Mouse (Mus musculus): ENCODE data around the gene Gm10382. TPM values are rescaled to one million over a fixed set of nuclear protein-coding genes. Genes with fewer than 3 reads are reported as not detected.
"Not testable (repeated sequence)": the region's sequence is repeated elsewhere in the genome, so short reads cannot be mapped to it uniquely, and the experiment has no call there.

The Gm10382 gene
- polyA plus RNA-seq, 1 experiment: 0.15 TPM

- no peak overlapping the region for H3K27ac ChIP-seq (ENCODE audit: insufficient read depth, low read depth, low read length)
- H3K4me3 ChIP-seq (ENCODE audit: low read depth, low read length): no peak overlapping the region
- H3K4me1 ChIP-seq (ENCODE audit: control insufficient read depth, insufficient read depth, insufficient read length, low read length): peaks cover 4% of the 10 kb centered on the region; the same call in 1 of the 2 replicates
- no peaks in the 10 kb centered on the region for H3K27me3 ChIP-seq (ENCODE audit: control insufficient read depth, insufficient read depth, low read length)
- peaks cover 18% of the 10 kb centered on the region for H3K36me3 ChIP-seq (ENCODE audit: control insufficient read depth, insufficient read depth, low read length)
- WGBS: 24% methylated on average over 6 of the region's 6 CpGs
- TF ChIP-seq CTCF (IDR thresholded peaks at IDR 0.05; ENCODE audit: extremely low read depth, insufficient read length, insufficient replicate concordance, low read depth, low read length) (peak; percentile 60; the same call in 1 of the 2 replicates), POLR2A (IDR thresholded peaks at IDR 0.05; ENCODE audit: low read depth, low read length) (no peak)
These were observed 6.2 kb upstream of the Gm10382 start for GRCm38 (mm10) chr5:125382673-125383558.

GRCm38 (mm10) chr5:125383637-125384420, 5.3 kb upstream of the Gm10382 start:
- WGBS: 25% methylated on average over 3 of the region's 3 CpGs
- Histone ChIP-seq H3K4me1 (ENCODE audit: control insufficient read depth, insufficient read depth, insufficient read length, low read length) (peaks cover 4% of the 10 kb centered on the region; the same call in 1 of the 2 replicates), H3K27me3 (ENCODE audit: control insufficient read depth, insufficient read depth, low read length) (no peaks in the 10 kb centered on the region), H3K4me3 (ENCODE audit: low read depth, low read length) (no peak overlapping the region), H3K27ac (ENCODE audit: insufficient read depth, low read depth, low read length) (no peak overlapping the region), H3K36me3 (ENCODE audit: control insufficient read depth, insufficient read depth, low read length) (peaks cover 26% of the 10 kb centered on the region)
- TF ChIP-seq POLR2A (IDR thresholded peaks at IDR 0.05; ENCODE audit: low read depth, low read length): no peak
- no peak for TF ChIP-seq CTCF (IDR thresholded peaks at IDR 0.05; ENCODE audit: extremely low read depth, insufficient read length, insufficient replicate concordance, low read depth, low read length)

GRCm38 (mm10) chr5:125384512-125385214, 4.5 kb upstream of the Gm10382 start:
- peaks cover 4% of the 10 kb centered on the region; the same call in 1 of the 2 replicates for H3K4me1 ChIP-seq (ENCODE audit: control insufficient read depth, insufficient read depth, insufficient read length, low read length)
- WGBS: 50% methylated on average over 2 of the region's 2 CpGs
- H3K4me3 ChIP-seq (ENCODE audit: low read depth, low read length): no peak overlapping the region
- H3K27me3 ChIP-seq (ENCODE audit: control insufficient read depth, insufficient read depth, low read length): no peaks in the 10 kb centered on the region
- no peak overlapping the region for H3K27ac ChIP-seq (ENCODE audit: insufficient read depth, low read depth, low read length)
- peaks cover 26% of the 10 kb centered on the region for H3K36me3 ChIP-seq (ENCODE audit: control insufficient read depth, insufficient read depth, low read length)
- TF ChIP-seq CTCF (IDR thresholded peaks at IDR 0.05; ENCODE audit: extremely low read depth, insufficient read length, insufficient replicate concordance, low read depth, low read length): no peak

- 45% methylated on average over 8 of the region's 8 CpGs for WGBS
- Histone ChIP-seq H3K4me3 (ENCODE audit: low read depth, low read length) (no peak overlapping the region), H3K27me3 (ENCODE audit: control insufficient read depth, insufficient read depth, low read length) (no peaks in the 10 kb centered on the region), H3K36me3 (ENCODE audit: control insufficient read depth, insufficient read depth, low read length) (peaks cover 26% of the 10 kb centered on the region), H3K4me1 (ENCODE audit: control insufficient read depth, insufficient read depth, insufficient read length, low read length) (peaks cover 4% of the 10 kb centered on the region; the same call in 1 of the 2 replicates), H3K27ac (ENCODE audit: insufficient read depth, low read depth, low read length) (no peak overlapping the region)
- TF ChIP-seq POLR2A (IDR thresholded peaks at IDR 0.05; ENCODE audit: low read depth, low read length) (no peak), CTCF (IDR thresholded peaks at IDR 0.05; ENCODE audit: extremely low read depth, insufficient read length, insufficient replicate concordance, low read depth, low read length) (no peak)
These were observed 3.7 kb upstream of the Gm10382 start for GRCm38 (mm10) chr5:125385215-125385940.

GRCm38 (mm10) chr5:125387295-125387694, 1.8 kb upstream of the Gm10382 start:
- H3K4me3 ChIP-seq (ENCODE audit: low read depth, low read length): peak overlapping the region; percentile 16; the same call in 1 of the 2 replicates
- not testable (repeated sequence) for H3K27me3 ChIP-seq (ENCODE audit: control insufficient read depth, insufficient read depth, low read length); H3K27ac ChIP-seq (ENCODE audit: insufficient read depth, low read depth, low read length); H3K4me1 ChIP-seq (ENCODE audit: control insufficient read depth, insufficient read depth, insufficient read length, low read length)
- H3K36me3 ChIP-seq (ENCODE audit: control insufficient read depth, insufficient read depth, low read length): peaks cover 26% of the 10 kb centered on the region
- 64% methylated on average over 5 of the region's 6 CpGs for WGBS

GRCm38 (mm10) chr5:125388358-125389092, 597 bp upstream of the Gm10382 start:
- peaks cover 26% of the 10 kb centered on the region for H3K36me3 ChIP-seq (ENCODE audit: control insufficient read depth, insufficient read depth, low read length)
- peak overlapping the region; percentile 97 for H3K27ac ChIP-seq (ENCODE audit: insufficient read depth, low read depth, low read length)
- peak overlapping the region; percentile 98 for H3K4me3 ChIP-seq (ENCODE audit: low read depth, low read length)
- WGBS: 3% methylated on average over 13 of the region's 13 CpGs
- H3K27me3 ChIP-seq (ENCODE audit: control insufficient read depth, insufficient read depth, low read length): no peaks in the 10 kb centered on the region
- no peak for TF ChIP-seq CTCF (IDR thresholded peaks at IDR 0.05; ENCODE audit: extremely low read depth, insufficient read length, insufficient replicate concordance, low read depth, low read length)
- no peak for TF ChIP-seq POLR2A (IDR thresholded peaks at IDR 0.05; ENCODE audit: low read depth, low read length)
- H3K4me1 ChIP-seq (ENCODE audit: control insufficient read depth, insufficient read depth, insufficient read length, low read length): peaks cover 7% of the 10 kb centered on the region; the same call in 1 of the 2 replicates
